Mouse (Mus musculus): ENCODE measurements at regions not wholly inside any gene's neighbourhood (a gene's known extent, or its start where the extent isn't known, plus 50 kb on each side); places are given as distances from the start of the nearest gene placed in this dataset.

DNA sequence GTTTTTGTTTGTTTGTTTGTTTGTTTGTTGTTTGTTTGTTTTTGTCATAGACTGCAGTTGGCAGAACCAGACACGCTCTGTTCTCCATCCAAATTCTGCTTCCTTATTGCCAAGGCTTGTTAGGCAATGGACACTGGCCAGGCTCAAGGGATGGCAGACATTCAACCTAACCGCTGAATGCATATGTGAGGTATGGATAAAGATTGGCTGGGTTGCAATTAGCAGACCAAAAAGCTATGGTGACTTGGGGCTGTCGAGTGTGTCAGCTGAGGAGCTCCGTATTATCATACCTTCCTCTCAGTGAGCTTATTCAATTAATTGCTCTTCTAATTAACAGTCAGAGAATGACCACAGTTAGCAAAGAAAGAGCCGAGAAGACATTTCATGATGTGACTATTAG is 116.3 kb downstream of the Basp1 start:
- no peak for TF ChIP-seq CTCF (IDR thresholded peaks at IDR 0.05; ENCODE audit: low read depth, low read length)
- no peak for TF ChIP-seq POLR2A (IDR thresholded peaks at IDR 0.05; ENCODE audit: borderline replicate concordance, low read depth, low read length)

Measured in bone marrow macrophage, adult 2 months (primary cell).